Mouse (Mus musculus) lung, embryonic 16.5 days (tissue): ENCODE data around the gene Mrpl51. TPM values are rescaled to one million over a fixed set of nuclear protein-coding genes. Genes with fewer than 3 reads are reported as not detected.
A peak's percentile ranks its signal among the peaks of the same experiment; 100 is the strongest.

ENCODE experiments used
- ATAC-seq: fragments of 200-750 bp; cut with Nextera tagmentation; 2 replicates; pipeline ENCODE4 v1.8.0; 2017; ENCODE audit warnings: low read depth, mild to moderate bottlenecking, moderate library complexity
- H3K27ac ChIP-seq: fragments of 300-500 bp; sonication (generic); 2 replicates; pipeline ENCODE4 v1.5.1; 2014; ENCODE audit warnings: mild to moderate bottlenecking, control low read depth, low read length
- H3K27me3 ChIP-seq: fragments of 300-500 bp; sonication (generic); 2 replicates; pipeline ENCODE4 v1.6.1; 2014; ENCODE audit warnings: low read depth, low read length, mixed read lengths; ENCODE audit not compliant: control insufficient read depth, insufficient read depth
- H3K36me3 ChIP-seq: fragments of 300-500 bp; sonication (generic); 2 replicates; pipeline ENCODE4 v1.6.1; 2014; ENCODE audit warnings: low read length; ENCODE audit not compliant: control insufficient read depth, insufficient read depth
- H3K4me1 ChIP-seq: fragments of 300-500 bp; sonication (generic); replicated peaks from 2 replicates; pipeline ENCODE4 v1.6.1; 2014; ENCODE audit warnings: low read length, mixed read lengths; ENCODE audit not compliant: control insufficient read depth, insufficient read depth
- H3K4me2 ChIP-seq: fragments of 300-500 bp; sonication (generic); 2 replicates; pipeline ENCODE4 v1.6.1; 2014; ENCODE audit warnings: low read depth, low read length, control low read depth
- H3K4me3 ChIP-seq: fragments of 300-500 bp; sonication (generic); 2 replicates; pipeline ENCODE4 v1.5.1; 2014; ENCODE audit warnings: mild to moderate bottlenecking, low read length, control low read depth
- H3K9ac ChIP-seq: fragments of 300-500 bp; sonication (generic); 2 replicates; pipeline ENCODE4 v1.6.1; 2014; ENCODE audit warnings: low read length, control low read depth
- H3K9me3 ChIP-seq: fragments of 300-500 bp; sonication (generic); 2 replicates; pipeline ENCODE4 v1.6.1; 2016; ENCODE audit warnings: low read length; ENCODE audit not compliant: control insufficient read depth
- WGBS: fragments of 180-500 bp; shearing (Covaris S2); extraction: QIAGEN DNeasy Blood & Tissue Kit; methylation state at CpG from one replicate; pipeline ENCODE4 v1.1.7; 2014; 5-methylcytosine and 5-hydroxymethylcytosine counted together
- polyA plus RNA-seq: library from polyadenylated mRNA; unstranded; fragments of >200 nt; fragmentation: Nextera tagmentation; extraction: Ambion mirVana; gene quantifications from 2 replicates; pipeline ENCODE4 v1.2.1, GENCODE M21; 2015

Gene Mrpl51
- polyA plus RNA-seq: 216 and 226 TPM in 2 replicates

- Histone ChIP-seq H3K36me3 (peaks cover 17% of the 10 kb centered on the region), H3K4me1 (peaks cover 17% of the 10 kb centered on the region), H3K9ac (peak within 1 kb of the TSS; percentile 81), H3K4me3 (peak within 1 kb of the TSS; percentile 74), H3K27ac (peak within 1 kb of the TSS; percentile 100), H3K27me3 (no peaks in the 10 kb centered on the region), H3K4me2 (peak within 1 kb of the TSS; percentile 82), H3K9me3 (no peaks in the 10 kb centered on the region)
- under 1% methylated on average over 54 of the region's 54 CpGs for WGBS
- peak; percentile 97 for ATAC-seq
These were observed at the start of gene Mrpl51, which contains the start of gene Ncapd2 for GRCm38 (mm10) chr6:125191332-125192015. Mrpl51 (plus strand) TSS chr6:125191801. Ncapd2 (minus strand) TSS chr6:125191701.

- WGBS: 88% methylated on average over 8 of the region's 8 CpGs
- H3K4me1 ChIP-seq: peaks cover 17% of the 10 kb centered on the region
- peaks cover 44% of the 10 kb centered on the region for H3K36me3 ChIP-seq
These were observed 49.2 kb upstream of the Mrpl51 start for GRCm38 (mm10) chr6:125142436-125142835.

GRCm38 (mm10) chr6:125143128-125143527 lies 48.5 kb upstream of the Mrpl51 start:
- no peak for ATAC-seq
- H3K27me3 ChIP-seq: no peaks in the 10 kb centered on the region
- peaks cover 21% of the 10 kb centered on the region for H3K4me1 ChIP-seq
- no peak overlapping the region for H3K4me3 ChIP-seq
- H3K9ac ChIP-seq: no peak overlapping the region
- H3K27ac ChIP-seq: no peak overlapping the region
- H3K4me2 ChIP-seq: no peak overlapping the region
- WGBS: 70% methylated on average over 3 of the region's 3 CpGs
- H3K9me3 ChIP-seq: no peaks in the 10 kb centered on the region
- peaks cover 40% of the 10 kb centered on the region for H3K36me3 ChIP-seq

More at GRCm38 (mm10) chr6:125142436-125142835, 49.2 kb upstream of the Mrpl51 start:
- H3K4me3 ChIP-seq: no peak overlapping the region
- H3K27me3 ChIP-seq: no peaks in the 10 kb centered on the region
- no peak overlapping the region for H3K27ac ChIP-seq
- no peaks in the 10 kb centered on the region for H3K9me3 ChIP-seq
- no peak overlapping the region for H3K4me2 ChIP-seq
- no peak overlapping the region for H3K9ac ChIP-seq
- no peak for ATAC-seq

GRCm38 (mm10) chr6:125143904-125144303 lies 47.7 kb upstream of the Mrpl51 start:
- H3K9ac ChIP-seq: no peak overlapping the region
- H3K4me1 ChIP-seq: peaks cover 24% of the 10 kb centered on the region
- no peak for ATAC-seq
- H3K27me3 ChIP-seq: no peaks in the 10 kb centered on the region
- no peak overlapping the region for H3K4me2 ChIP-seq
- no peaks in the 10 kb centered on the region for H3K9me3 ChIP-seq
- no peak overlapping the region for H3K27ac ChIP-seq
- no peak overlapping the region for H3K4me3 ChIP-seq
- 77% methylated on average over 9 of the region's 9 CpGs for WGBS
- H3K36me3 ChIP-seq: peaks cover 35% of the 10 kb centered on the region

GRCm38 (mm10) chr6:125145001-125145400 lies 46.6 kb upstream of the Mrpl51 start, which contains the start of gene Iffo1:
Iffo1 (plus strand) TSS chr6:125145241.
- Histone ChIP-seq H3K4me2 (peak within 1 kb of the TSS; percentile 84), H3K4me3 (peak within 1 kb of the TSS; percentile 69), H3K36me3 (peaks cover 24% of the 10 kb centered on the region), H3K9ac (peak within 1 kb of the TSS; percentile 79), H3K9me3 (no peaks in the 10 kb centered on the region), H3K4me1 (peaks cover 31% of the 10 kb centered on the region), H3K27me3 (no peaks in the 10 kb centered on the region), H3K27ac (peak within 1 kb of the TSS; percentile 78)
- peak; percentile 93 for ATAC-seq
- 2% methylated on average over 16 of the region's 16 CpGs for WGBS

GRCm38 (mm10) chr6:125145479-125145951 lies 46.1 kb upstream of the Mrpl51 start:
- Histone ChIP-seq H3K27ac (peak overlapping the region; percentile 78), H3K36me3 (peaks cover 22% of the 10 kb centered on the region)

GRCm38 (mm10) chr6:125146148-125146547 lies 45.5 kb upstream of the Mrpl51 start:
- H3K9ac ChIP-seq: peak overlapping the region; percentile 79; the same call in 1 of the 2 replicates
- peaks cover 15% of the 10 kb centered on the region for H3K36me3 ChIP-seq
- H3K27ac ChIP-seq: no peak overlapping the region
- WGBS: 49% methylated on average over 7 of the region's 7 CpGs
- peak overlapping the region; percentile 69 for H3K4me3 ChIP-seq
- H3K27me3 ChIP-seq: no peaks in the 10 kb centered on the region
- peak overlapping the region; percentile 84 for H3K4me2 ChIP-seq
- H3K9me3 ChIP-seq: no peaks in the 10 kb centered on the region
- H3K4me1 ChIP-seq: peaks cover 31% of the 10 kb centered on the region
- no peak for ATAC-seq

More at GRCm38 (mm10) chr6:125145479-125145951, 46.1 kb upstream of the Mrpl51 start:
- peak; percentile 69 for ATAC-seq
- no peaks in the 10 kb centered on the region for H3K27me3 ChIP-seq
- peak overlapping the region; percentile 69 for H3K4me3 ChIP-seq
- 7% methylated on average over 28 of the region's 35 CpGs for WGBS
- H3K4me2 ChIP-seq: peak overlapping the region; percentile 84
- peaks cover 31% of the 10 kb centered on the region for H3K4me1 ChIP-seq
- no peaks in the 10 kb centered on the region for H3K9me3 ChIP-seq
- H3K9ac ChIP-seq: peak overlapping the region; percentile 79

GRCm38 (mm10) chr6:125146797-125147196 lies 44.8 kb upstream of the Mrpl51 start:
- peaks cover 31% of the 10 kb centered on the region for H3K4me1 ChIP-seq
- no peak overlapping the region for H3K4me3 ChIP-seq
- H3K36me3 ChIP-seq: peaks cover 9% of the 10 kb centered on the region
- H3K27me3 ChIP-seq: no peaks in the 10 kb centered on the region
- 81% methylated on average over 4 of the region's 4 CpGs for WGBS
- H3K9me3 ChIP-seq: no peaks in the 10 kb centered on the region
- H3K4me2 ChIP-seq: no peak overlapping the region
- no peak overlapping the region for H3K27ac ChIP-seq
- ATAC-seq: no peak
- no peak overlapping the region; the same call in 1 of the 2 replicates for H3K9ac ChIP-seq

- peaks cover 5% of the 10 kb centered on the region; the same call in 1 of the 2 replicates for H3K36me3 ChIP-seq
- no peaks in the 10 kb centered on the region for H3K9me3 ChIP-seq
- no peak overlapping the region; the same call in 1 of the 2 replicates for H3K9ac ChIP-seq
- H3K4me3 ChIP-seq: no peak overlapping the region
- no peak for ATAC-seq
- no peak overlapping the region for H3K4me2 ChIP-seq
- WGBS: 58% methylated on average over 10 of the region's 10 CpGs
- H3K27ac ChIP-seq: no peak overlapping the region
- no peaks in the 10 kb centered on the region for H3K27me3 ChIP-seq
- peaks cover 31% of the 10 kb centered on the region for H3K4me1 ChIP-seq
These were observed 44.3 kb upstream of the Mrpl51 start for GRCm38 (mm10) chr6:125147329-125147728.
